Mouse (Mus musculus): ENCODE results near the gene Cel.
A peak's percentile ranks its signal among the peaks of the same experiment; 100 is the strongest.

Gene Cel

GRCm38 (mm10) chr2:28583651-28584050 is 20.4 kb upstream of the Cel start, which contains the start of gene Gtf3c5:
Gene Gtf3c5 (minus strand): TSS chr2:28583751.
- no peak for DNase-seq

- peak; percentile 88 for DNase-seq
Observed at GRCm38 (mm10) chr2:28582647-28583353, 19.6 kb upstream of the Cel start.

- no peak for DNase-seq
Observed at GRCm38 (mm10) chr2:28578003-28578402, 14.8 kb upstream of the Cel start.

GRCm38 (mm10) chr2:28576815-28577214 is 13.6 kb upstream of the Cel start:
- DNase-seq, result no peak

- no peak for DNase-seq
Observed at GRCm38 (mm10) chr2:28575341-28575740, 12.1 kb upstream of the Cel start.

- no peak for DNase-seq
Observed at GRCm38 (mm10) chr2:28569903-28570302, 6.7 kb upstream of the Cel start.

- no peak for DNase-seq
Observed at GRCm38 (mm10) chr2:28566545-28566944, 3.3 kb upstream of the Cel start.

GRCm38 (mm10) chr2:28564380-28564779 is 1.2 kb upstream of the Cel start:
- no peak for DNase-seq

- no peak for DNase-seq
Observed at GRCm38 (mm10) chr2:28563830-28564229, 627 bp upstream of the Cel start.

GRCm38 (mm10) chr2:28557452-28557851 is 5.8 kb downstream of the Cel start:
- DNase-seq, result no peak

GRCm38 (mm10) chr2:28552301-28552700 is 10.9 kb downstream of the Cel start:
- DNase-seq, result no peak

- no peak for DNase-seq
Observed at GRCm38 (mm10) chr2:28549157-28549556, 14.0 kb downstream of the Cel start.

GRCm38 (mm10) chr2:28547237-28548172 is 15.7 kb downstream of the Cel start:
- peak; percentile 83 for DNase-seq

- DNase-seq, result no peak
Observed at GRCm38 (mm10) chr2:28546560-28546959, 16.6 kb downstream of the Cel start.

GRCm38 (mm10) chr2:28545976-28546375 is 17.2 kb downstream of the Cel start:
- no peak for DNase-seq

- DNase-seq, result peak; percentile 61
Observed at GRCm38 (mm10) chr2:28543894-28544293, 19.3 kb downstream of the Cel start.

GRCm38 (mm10) chr2:28540587-28541227 is 22.5 kb downstream of the Cel start:
- no peak for DNase-seq

GRCm38 (mm10) chr2:28539949-28540348 is 23.3 kb downstream of the Cel start:
- DNase-seq, result no peak

GRCm38 (mm10) chr2:28539206-28539605 is 24.0 kb downstream of the Cel start:
- peak; percentile 72 for DNase-seq

GRCm38 (mm10) chr2:28538817-28539128 is 24.4 kb downstream of the Cel start:
- no peak for DNase-seq

GRCm38 (mm10) chr2:28537995-28538816 is 25.0 kb downstream of the Cel start:
- no peak for DNase-seq

GRCm38 (mm10) chr2:28537634-28537920 is 25.6 kb downstream of the Cel start:
- no peak for DNase-seq

All from right cerebral cortex, postnatal 14 days (tissue).